Mouse (Mus musculus) MEL (cell line): ENCODE data around the gene Zfp646. TPM values are rescaled to one million over a fixed set of nuclear protein-coding genes. Genes with fewer than 3 reads are reported as not detected.

Experiments used
- DNase-seq: peaks from one replicate; pipeline ENCODE4 v3.0.0; 2011; ENCODE audit warnings: low read depth, low spot score
- H3K27ac ChIP-seq: 2 replicates; pipeline ENCODE4 v1.5.1; 2012; ENCODE audit warnings: low read depth, mild to moderate bottlenecking, control low read depth, low read length, moderate library complexity; ENCODE audit not compliant: control insufficient read depth
- H3K27me3 ChIP-seq, 2 experiments: fragments of 150-350 bp in 1 of 2; sonication (generic) in 1 of 2; 2 replicates each; pipeline ENCODE4 v1.6.1; 2012; ENCODE audit warnings: low read length in 2 of 2, mild to moderate bottlenecking in 2 of 2, improper control_type of control experiment in 1 of 2, moderate library complexity in 1 of 2; ENCODE audit not compliant: insufficient read depth in 2 of 2, control insufficient read depth in 1 of 2
- H3K36me3 ChIP-seq, 2 experiments: 2 replicates each; pipeline ENCODE4 v1.6.1; 2012 to 2014; ENCODE audit warnings: low read length in 2 of 2, improper control_type of control experiment in 1 of 2, inconsistent platforms in 1 of 2, mild to moderate bottlenecking in 1 of 2; ENCODE audit not compliant: insufficient read depth in 2 of 2, control insufficient read depth in 1 of 2
- H3K4me1 ChIP-seq, 2 experiments: fragments of 150-350 bp in 1 of 2; sonication (generic) in 1 of 2; 2 replicates each; pipeline ENCODE4 v1.6.1; 2012; ENCODE audit warnings: low read length in 2 of 2, improper control_type of control experiment in 1 of 2, mild to moderate bottlenecking in 1 of 2; ENCODE audit not compliant: insufficient read depth in 2 of 2, control insufficient read depth in 1 of 2
- H3K4me3 ChIP-seq, 2 experiments: fragments of 150-350 bp in 1 of 2; sonication (generic) in 1 of 2; 2 replicates each; pipeline ENCODE4 v1.5.1; 2012; ENCODE audit warnings: low read depth in 2 of 2, low read length in 2 of 2, mild to moderate bottlenecking in 2 of 2, moderate library complexity in 2 of 2, control low read depth in 1 of 2, improper control_type of control experiment in 1 of 2; ENCODE audit not compliant: control insufficient read depth in 1 of 2, insufficient read depth in 1 of 2
- H3K79me2 ChIP-seq: 2 replicates; pipeline ENCODE4 v1.6.1; 2012; ENCODE audit warnings: mild to moderate bottlenecking, low read length, moderate library complexity; ENCODE audit not compliant: control insufficient read depth, poor library complexity, insufficient read depth
- H3K9ac ChIP-seq: 2 replicates; pipeline ENCODE4 v1.6.1; 2012; ENCODE audit warnings: low read depth, mild to moderate bottlenecking, control low read depth, low read length, moderate library complexity; ENCODE audit not compliant: control insufficient read depth, poor library complexity, severe bottlenecking
- H3K9me3 ChIP-seq: fragments of 150-350 bp; sonication (generic); replicated peaks from 2 replicates; pipeline ENCODE4 v1.6.1; 2012; ENCODE audit warnings: mild to moderate bottlenecking, low read length, improper control_type of control experiment, moderate library complexity; ENCODE audit not compliant: insufficient read depth
- CHD1 ChIP-seq: IDR thresholded peaks from 2 replicates; pipeline ENCODE4 v1.6.1; 2012; ENCODE audit warnings: low read depth, mild to moderate bottlenecking, inconsistent platforms, low read length, improper control_type of control experiment
- CHD2 ChIP-seq: IDR thresholded peaks from 2 replicates; pipeline ENCODE4 v1.6.1; 2011; ENCODE audit warnings: low read length, improper control_type of control experiment
- CTCF ChIP-seq, 3 experiments: IDR thresholded peaks in 2 of 3; conservative IDR thresholded peaks in 1 of 3; 2 replicates each; pipeline ENCODE4 v1.5.1; 2011 to 2012; ENCODE audit warnings: low read length in 3 of 3, low read depth in 2 of 3, mild to moderate bottlenecking in 2 of 3, improper control_type of control experiment in 1 of 3, inconsistent platforms in 1 of 3, mixed read lengths in 1 of 3, moderate library complexity in 1 of 3; ENCODE audit not compliant: control insufficient read depth in 1 of 3, insufficient read depth in 1 of 3, poor library complexity in 1 of 3, severe bottlenecking in 1 of 3
- E2F4 ChIP-seq: IDR thresholded peaks from 2 replicates; pipeline ENCODE4 v1.6.1; 2011; ENCODE audit warnings: low read depth, low read length, improper control_type of control experiment, borderline replicate concordance
- EP300 ChIP-seq, 2 experiments: IDR thresholded peaks; 2 replicates each; pipeline ENCODE4 v1.6.1; 2011; ENCODE audit warnings: improper control_type of control experiment in 2 of 2, low read length in 2 of 2, low read depth in 1 of 2, mild to moderate bottlenecking in 1 of 2
- ETS1 ChIP-seq: IDR thresholded peaks from 2 replicates; pipeline ENCODE4 v1.6.1; 2012; ENCODE audit warnings: low read depth, mild to moderate bottlenecking, inconsistent platforms, low read length, improper control_type of control experiment, moderate library complexity
- GATA1 ChIP-seq: IDR thresholded peaks from 2 replicates; pipeline ENCODE4 v1.6.1; 2011; ENCODE audit warnings: low read depth, low read length, improper control_type of control experiment
- HCFC1 ChIP-seq: IDR thresholded peaks from 2 replicates; pipeline ENCODE4 v1.6.1; 2012; ENCODE audit warnings: low read depth, mild to moderate bottlenecking, inconsistent platforms, low read length, improper control_type of control experiment, moderate library complexity
- KAT2A ChIP-seq: conservative IDR thresholded peaks from 2 replicates; pipeline ENCODE4 v1.6.1; 2012; ENCODE audit warnings: low read depth, low read length, improper control_type of control experiment, inconsistent platforms
- MEF2A ChIP-seq: IDR thresholded peaks from 2 replicates; pipeline ENCODE4 v1.6.1; 2014; ENCODE audit warnings: low read depth, mild to moderate bottlenecking, inconsistent platforms, low read length, improper control_type of control experiment; ENCODE audit not compliant: poor library complexity, insufficient replicate concordance, severe bottlenecking; ENCODE audit errors: extremely low read depth
- MXI1 ChIP-seq: IDR thresholded peaks from 2 replicates; pipeline ENCODE4 v1.6.1; 2011; ENCODE audit warnings: mild to moderate bottlenecking, low read depth, low read length, improper control_type of control experiment
- POLR2AphosphoS2 ChIP-seq: IDR thresholded peaks from 2 replicates; pipeline ENCODE4 v1.6.1; 2011; ENCODE audit warnings: low read length, improper control_type of control experiment
- POLR2AphosphoS5 ChIP-seq: IDR thresholded peaks from 2 replicates; pipeline ENCODE4 v1.6.1; 2012; ENCODE audit warnings: low read depth, borderline replicate concordance, mild to moderate bottlenecking, inconsistent platforms, low read length, moderate library complexity, mixed read lengths
- RAD21 ChIP-seq: IDR thresholded peaks from 2 replicates; pipeline ENCODE4 v1.6.1; 2011; ENCODE audit warnings: mild to moderate bottlenecking, low read depth, low read length, improper control_type of control experiment
- RCOR1 ChIP-seq: IDR thresholded peaks from 2 replicates; pipeline ENCODE4 v1.6.1; 2012; ENCODE audit warnings: low read depth, mild to moderate bottlenecking, inconsistent platforms, low read length, improper control_type of control experiment
- SIN3A ChIP-seq: IDR thresholded peaks from 2 replicates; pipeline ENCODE4 v1.6.1; 2012; ENCODE audit warnings: low read length, improper control_type of control experiment, inconsistent platforms
- SMC3 ChIP-seq: IDR thresholded peaks from 2 replicates; pipeline ENCODE4 v1.6.1; 2011; ENCODE audit warnings: low read depth, low read length, improper control_type of control experiment
- TAL1 ChIP-seq: IDR thresholded peaks from 2 replicates; pipeline ENCODE4 v1.6.1; 2012; ENCODE audit warnings: mild to moderate bottlenecking, inconsistent platforms, low read length, moderate library complexity, mixed read lengths
- USF1 ChIP-seq: IDR thresholded peaks from 2 replicates; pipeline ENCODE4 v1.6.1; 2014; ENCODE audit warnings: low read depth, mild to moderate bottlenecking, inconsistent platforms, low read length, improper control_type of control experiment, moderate library complexity
- USF2 ChIP-seq, 2 experiments: IDR thresholded peaks; 2 replicates each; pipeline ENCODE4 v1.6.1; 2011 to 2012; ENCODE audit warnings: improper control_type of control experiment in 2 of 2, low read length in 2 of 2, borderline replicate concordance in 1 of 2, inconsistent platforms in 1 of 2, low read depth in 1 of 2, mild to moderate bottlenecking in 1 of 2; ENCODE audit not compliant: insufficient read depth in 1 of 2
- ZNF384 ChIP-seq: IDR thresholded peaks from 2 replicates; pipeline ENCODE4 v1.6.1; 2012; ENCODE audit warnings: low read depth, mild to moderate bottlenecking, inconsistent platforms, low read length, improper control_type of control experiment
- polyA plus RNA-seq, 2 experiments: library from polyadenylated mRNA; stranded (reverse) in 1 of 2; unstranded in 1 of 2; fragments of >175 nt in 1 of 2; fragments of >200 nt in 1 of 2; gene quantifications; 2 replicates each; pipeline versions ENCODE4 v1.2.1 to v1.2.4; 2012; ENCODE audit warnings: low replicate concordance in 2 of 2, low read depth in 1 of 2; ENCODE audit not compliant: insufficient read length in 2 of 2, insufficient read depth in 1 of 2, missing spikeins in 1 of 2
- total RNA-seq: library from RNA; depleted of rRNA; stranded (reverse); fragments of 300-350 nt; gene quantifications from 2 replicates; pipeline ENCODE4 v1.2.3, GENCODE M21; 2012

The Zfp646 gene
- total and polyA plus RNA-seq, 3 experiments, result 35.8 to 38.2 TPM; not detected in 1

DNA sequence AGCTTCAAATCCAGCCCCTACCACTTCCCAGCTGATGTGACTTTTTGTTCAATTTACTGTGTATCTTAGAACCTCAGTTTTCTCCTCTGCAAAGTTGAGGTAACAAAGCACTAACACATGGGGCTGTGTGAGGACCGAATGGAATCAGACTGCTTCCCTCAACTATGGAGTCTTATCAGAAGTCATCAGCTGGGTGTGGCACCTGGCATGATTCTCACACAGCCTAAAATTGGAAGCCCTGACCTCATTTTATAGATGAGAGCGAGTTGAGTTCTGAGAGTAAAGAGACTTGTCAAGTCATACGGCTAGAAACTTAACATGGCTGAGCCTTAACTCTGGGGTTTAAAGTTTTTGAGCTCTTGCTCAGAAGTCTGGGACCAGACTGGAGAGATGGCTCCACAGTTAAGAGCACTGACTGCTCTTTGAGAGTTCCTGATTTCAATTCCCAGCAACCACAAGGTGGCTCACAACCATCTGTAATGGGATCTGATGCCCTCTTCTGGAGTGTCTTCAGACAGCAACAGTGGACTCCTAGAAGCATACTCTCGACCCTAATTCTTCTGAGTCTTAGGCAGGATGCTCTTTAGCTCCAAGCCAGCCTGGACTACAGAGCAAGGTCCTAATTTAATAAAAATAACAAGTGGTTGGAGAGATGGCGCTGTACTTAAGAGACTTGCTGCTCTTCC, 5.7 kb upstream of the Zfp646 start:
- Histone ChIP-seq H3K4me3 (no peak overlapping the region), H3K27me3 (no peaks in the 10 kb centered on the region), H3K79me2 (peaks cover 13% of the 10 kb centered on the region), H3K9me3 (no peaks in the 10 kb centered on the region), H3K4me1 (peaks cover 6 to 16% of the 10 kb centered on the region in 2 experiments), H3K36me3 (peaks cover 2 to 21% of the 10 kb centered on the region in 2 experiments; a peak in 3 of 4 replicates)
- peak; percentile 67 for DNase-seq
- 0 out of 2 replicates have a peak, but pooled peaks have one; percentile 30 for TF ChIP-seq RCOR1
- peak; percentile 71 for TF ChIP-seq SMC3
- no peak for TF ChIP-seq USF2 (IDR thresholded peaks at IDR 0.05; ENCODE audit: borderline replicate concordance in 1 of 2, insufficient read depth in 1 of 2, low read depth in 1 of 2, low read length in 2 of 2)
- 0 out of 2 replicates have a peak, but pooled peaks have one; percentile 16 for TF ChIP-seq KAT2A
- peak; percentile 63 for TF ChIP-seq ETS1
- TF ChIP-seq GATA1, result peak; percentile 48
- peak; percentile 42 for TF ChIP-seq RAD21
- TF ChIP-seq USF1, result no peak
- TF ChIP-seq MXI1, result peak; percentile 45; the same call in 1 of the 2 replicates
- TF ChIP-seq SIN3A, result peak; percentile 44
- TF ChIP-seq EP300 (IDR thresholded peaks at IDR 0.05; ENCODE audit: low read depth in 1 of 2, low read length in 2 of 2), result peak; percentile 7 to 24; a peak in 1 of 4 replicates
- TF ChIP-seq HCFC1, result no peak
- 0 out of 2 replicates have a peak, but pooled peaks have one; percentile 29 for TF ChIP-seq POLR2AphosphoS2
- TF ChIP-seq CTCF (IDR thresholded peaks at IDR 0.05 in 2 of 3, conservative IDR thresholded peaks at IDR 0.05 in 1 of 3; ENCODE audit: control insufficient read depth in 1 of 3, insufficient read depth in 1 of 3, low read depth in 2 of 3, low read length in 3 of 3, poor library complexity in 1 of 3, severe bottlenecking in 1 of 3), result peak; percentile 30 to 86 (median 36); a peak in 5 of 6 replicates
- TF ChIP-seq, all 39 proteins: peak for 11
- no peak overlapping the region for H3K9ac ChIP-seq
- no peak overlapping the region for H3K27ac ChIP-seq

GRCm38 (mm10) chr7:127874812-127875626, 1.0 kb upstream of the Zfp646 start:
- H3K27ac ChIP-seq, result peak overlapping the region; percentile 85
- H3K4me3 ChIP-seq, result peak overlapping the region; percentile 81 to 86
- H3K4me1 ChIP-seq, result peaks cover 4 to 23% of the 10 kb centered on the region in 2 experiments
- H3K9ac ChIP-seq, result peak overlapping the region; percentile 90
- H3K36me3 ChIP-seq, result peaks cover 0 to 26% of the 10 kb centered on the region in 2 experiments
- no peak for TF ChIP-seq CHD2
- TF ChIP-seq MEF2A, result no peak
- TF ChIP-seq TAL1, result no peak
- peak; percentile 53; the same call in 1 of the 2 replicates for TF ChIP-seq CHD1
- no peak for TF ChIP-seq POLR2AphosphoS5
- TF ChIP-seq CTCF (IDR thresholded peaks at IDR 0.05 in 2 of 3, conservative IDR thresholded peaks at IDR 0.05 in 1 of 3; ENCODE audit: control insufficient read depth in 1 of 3, insufficient read depth in 1 of 3, low read depth in 2 of 3, low read length in 3 of 3, poor library complexity in 1 of 3, severe bottlenecking in 1 of 3), result no peak
- no peak for TF ChIP-seq E2F4
- peak; percentile 80 for TF ChIP-seq ZNF384
- peak; percentile 15; the same call in 1 of the 2 replicates for TF ChIP-seq MXI1
- H3K79me2 ChIP-seq, result peaks cover 53% of the 10 kb centered on the region
- no peaks in the 10 kb centered on the region for H3K27me3 ChIP-seq
- DNase-seq, result no peak
- H3K9me3 ChIP-seq, result no peaks in the 10 kb centered on the region
